ENCODE assay signal across 29 mouse cellular contexts in genomic region chr6:36094075-36094474, GRCm38 (mm10).
"Had no signal": no experiment of that assay in that cellular context is flagged by ENCODE, and none has a peak within 500 bp of the region (broad histone marks: within the 10 kb centered on the region; RNA-seq: fewer than 3 reads in every experiment).

No protein-coding gene starts in this region.

- H3K27ac ChIP-seq: limb, embryonic 10.5 days; limb, embryonic 12.5 days; limb, embryonic 13.5 days; limb, embryonic 15.5 days; liver, embryonic 12.5 days; liver, embryonic 13.5 days; liver, embryonic 14.5 days; liver, embryonic 15.5 days; lung, embryonic 15.5 days; macrophage; midbrain, embryonic 10.5 days; midbrain, embryonic 12.5 days; midbrain, embryonic 13.5 days; midbrain, embryonic 15.5 days had no signal

- H3K4me2 ChIP-seq: limb, embryonic 12.5 days; limb, embryonic 13.5 days; limb, embryonic 15.5 days; liver, embryonic 11.5 days; liver, embryonic 12.5 days; liver, embryonic 13.5 days; liver, embryonic 15.5 days; lung, embryonic 14.5 days; lung, embryonic 15.5 days; midbrain, embryonic 11.5 days; midbrain, embryonic 12.5 days; midbrain, embryonic 13.5 days; midbrain, embryonic 15.5 days had no signal

- H3K36me3 ChIP-seq: limb, embryonic 10.5 days; limb, embryonic 12.5 days; limb, embryonic 13.5 days; limb, embryonic 15.5 days; liver, embryonic 12.5 days; liver, embryonic 13.5 days; liver, embryonic 15.5 days; lung, embryonic 15.5 days; midbrain, embryonic 10.5 days; midbrain, embryonic 12.5 days; midbrain, embryonic 13.5 days; midbrain, embryonic 15.5 days had no signal

- H3K9ac ChIP-seq: limb, embryonic 12.5 days; limb, embryonic 13.5 days; limb, embryonic 15.5 days; liver, embryonic 12.5 days; liver, embryonic 13.5 days; liver, embryonic 14.5 days; liver, embryonic 15.5 days; liver, postnatal 0 days; lung, embryonic 14.5 days; lung, embryonic 15.5 days; midbrain, embryonic 12.5 days; midbrain, embryonic 13.5 days; midbrain, embryonic 15.5 days had no signal

- H3K4me3 ChIP-seq: limb, embryonic 10.5 days; limb, embryonic 12.5 days; limb, embryonic 13.5 days; limb, embryonic 15.5 days; liver, embryonic 12.5 days; liver, embryonic 13.5 days; liver, embryonic 15.5 days; lung, embryonic 15.5 days; megakaryocyte, embryonic 14.5 days; midbrain, embryonic 10.5 days; midbrain, embryonic 12.5 days; midbrain, embryonic 13.5 days; midbrain, embryonic 15.5 days; myocyte had no signal

- H3K27me3 ChIP-seq: limb, embryonic 12.5 days; limb, embryonic 13.5 days; limb, embryonic 15.5 days; liver, embryonic 12.5 days; liver, embryonic 13.5 days; liver, embryonic 15.5 days; lung, embryonic 15.5 days; megakaryocyte, embryonic 14.5 days; midbrain, embryonic 12.5 days; midbrain, embryonic 13.5 days; midbrain, embryonic 15.5 days had no signal

- H3K9me3 ChIP-seq: limb, embryonic 10.5 days; limb, embryonic 12.5 days; limb, embryonic 13.5 days; limb, embryonic 15.5 days; liver, embryonic 12.5 days; liver, embryonic 13.5 days; liver, embryonic 15.5 days; lung, embryonic 15.5 days; midbrain, embryonic 10.5 days; midbrain, embryonic 12.5 days; midbrain, embryonic 13.5 days; midbrain, embryonic 15.5 days had no signal

- H3K4me1 ChIP-seq: limb, embryonic 10.5 days; limb, embryonic 12.5 days; limb, embryonic 13.5 days; limb, embryonic 15.5 days; liver, embryonic 12.5 days; liver, embryonic 13.5 days; liver, embryonic 15.5 days; lung, embryonic 15.5 days; megakaryocyte, embryonic 14.5 days; midbrain, embryonic 12.5 days; midbrain, embryonic 13.5 days; midbrain, embryonic 15.5 days had no signal

- DNase-seq: left cerebral cortex, postnatal 4 days; liver; liver, embryonic 13.5 days; liver, postnatal 0 days; lung, adult 18-20 months; lung, adult 2 months; lung, embryonic 14.5 days; lung, postnatal 10 days; lung, postnatal 14 days; lung, postnatal 36 days; lung, postnatal 4 days; midbrain, embryonic 14.5 days had no signal
